Mouse (Mus musculus): ENCODE results near the gene Mef2b. TPM values are rescaled to one million over a fixed set of nuclear protein-coding genes. Genes with fewer than 3 reads are reported as not detected.

The Mef2b gene
- polyA plus RNA-seq, 1 experiment, result 3.5 TPM

- no peak for DNase-seq
- Histone ChIP-seq H3K27ac (ENCODE audit: control insufficient read depth, insufficient read depth, low read length) (no peak overlapping the region), H3K4me1 (replicated peaks; ENCODE audit: control insufficient read depth, insufficient read depth, low read length) (no peaks in the 10 kb centered on the region), H3K27me3 (ENCODE audit: control insufficient read depth, insufficient read depth, low read length) (no peaks in the 10 kb centered on the region), H3K4me3 (ENCODE audit: control insufficient read depth, insufficient read depth, low read length) (no peak overlapping the region), H3K36me3 (ENCODE audit: control insufficient read depth, insufficient read depth, low read length) (no peaks in the 10 kb centered on the region)
- WGBS, result 99% methylated on average over 3 of the region's 3 CpGs
- TF ChIP-seq CTCF (IDR thresholded peaks at IDR 0.05; ENCODE audit: borderline replicate concordance, control insufficient read depth, extremely low read depth, insufficient read depth, low read length, poor library complexity) (no peak), POLR2A (IDR thresholded peaks at IDR 0.05; ENCODE audit: control insufficient read depth, extremely low read depth, insufficient read depth, low read length, poor library complexity) (no peak)
Measured at GRCm38 (mm10) chr8:70194191-70194590, 54.7 kb downstream of the Mef2b start.

DNA sequence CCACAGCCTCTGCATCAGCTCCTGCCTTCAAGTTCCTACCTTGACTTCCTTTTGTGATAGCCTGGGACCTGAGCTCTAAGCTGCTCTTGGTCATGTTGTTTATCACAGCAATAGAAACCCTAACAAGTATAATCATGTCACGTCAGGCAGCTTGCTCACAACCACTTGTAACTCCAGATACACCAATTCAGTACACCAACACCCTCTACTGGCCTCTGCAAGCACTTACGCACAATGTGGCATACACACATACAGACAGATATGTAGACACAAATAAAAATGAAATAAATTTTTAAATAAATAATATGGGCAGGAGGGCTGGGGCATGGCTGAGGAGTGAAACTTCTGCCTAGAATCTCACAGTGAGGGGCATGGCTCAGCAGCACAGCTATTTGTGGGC is 56.3 kb downstream of the Mef2b start:
- no peaks in the 10 kb centered on the region for H3K36me3 ChIP-seq (ENCODE audit: control insufficient read depth, insufficient read depth, low read length)
- H3K27me3 ChIP-seq (ENCODE audit: control insufficient read depth, insufficient read depth, low read length), result no peaks in the 10 kb centered on the region
- TF ChIP-seq CTCF (IDR thresholded peaks at IDR 0.05; ENCODE audit: borderline replicate concordance, control insufficient read depth, extremely low read depth, insufficient read depth, low read length, poor library complexity), result no peak
- no peak for TF ChIP-seq POLR2A (IDR thresholded peaks at IDR 0.05; ENCODE audit: control insufficient read depth, extremely low read depth, insufficient read depth, low read length, poor library complexity)
- no peak overlapping the region for H3K27ac ChIP-seq (ENCODE audit: control insufficient read depth, insufficient read depth, low read length)
- DNase-seq, result no peak
- 96% methylated on average over 2 of the region's 2 CpGs for WGBS
- no peak overlapping the region for H3K4me3 ChIP-seq (ENCODE audit: control insufficient read depth, insufficient read depth, low read length)
- no peaks in the 10 kb centered on the region for H3K4me1 ChIP-seq (replicated peaks; ENCODE audit: control insufficient read depth, insufficient read depth, low read length)

GRCm38 (mm10) chr8:70197603-70198002 is 58.1 kb downstream of the Mef2b start:
- Histone ChIP-seq H3K27me3 (ENCODE audit: control insufficient read depth, insufficient read depth, low read length) (no peaks in the 10 kb centered on the region), H3K4me1 (replicated peaks; ENCODE audit: control insufficient read depth, insufficient read depth, low read length) (no peaks in the 10 kb centered on the region), H3K4me3 (ENCODE audit: control insufficient read depth, insufficient read depth, low read length) (no peak overlapping the region), H3K27ac (ENCODE audit: control insufficient read depth, insufficient read depth, low read length) (no peak overlapping the region), H3K36me3 (ENCODE audit: control insufficient read depth, insufficient read depth, low read length) (no peaks in the 10 kb centered on the region)
- TF ChIP-seq CTCF (IDR thresholded peaks at IDR 0.05; ENCODE audit: borderline replicate concordance, control insufficient read depth, extremely low read depth, insufficient read depth, low read length, poor library complexity) (no peak), POLR2A (IDR thresholded peaks at IDR 0.05; ENCODE audit: control insufficient read depth, extremely low read depth, insufficient read depth, low read length, poor library complexity) (no peak)
- no peak for DNase-seq
- WGBS, result 95% methylated on average over 7 of the region's 7 CpGs

DNA sequence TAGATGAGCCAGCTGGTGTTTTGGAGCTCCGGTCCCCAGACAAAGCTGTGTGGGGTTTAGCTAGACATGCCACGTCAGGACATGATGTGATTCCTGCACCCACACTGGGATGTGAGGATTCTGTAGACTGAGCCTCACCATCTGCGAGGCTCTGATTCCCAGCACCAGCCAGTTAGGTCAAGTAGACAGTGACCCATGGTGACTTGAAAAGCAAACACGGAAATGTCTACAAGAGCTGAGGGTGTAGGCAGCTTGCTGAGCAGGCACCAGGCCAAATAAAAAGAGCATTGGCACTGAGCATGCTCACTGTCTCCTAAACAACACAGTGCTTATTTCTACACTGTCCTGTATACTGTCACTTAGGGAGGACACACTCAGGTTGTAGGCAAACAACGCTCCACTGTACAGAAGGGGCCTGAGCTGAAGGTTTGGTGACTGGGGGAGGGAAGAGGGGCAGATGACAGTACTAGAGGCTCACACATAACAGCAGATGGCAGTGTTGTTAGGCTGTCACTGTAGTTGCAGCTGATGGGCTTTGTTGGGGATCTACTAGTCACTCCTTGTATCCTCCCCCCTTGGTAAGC is 60.7 kb downstream of the Mef2b start:
- TF ChIP-seq POLR2A (IDR thresholded peaks at IDR 0.05; ENCODE audit: control insufficient read depth, extremely low read depth, insufficient read depth, low read length, poor library complexity), result no peak
- no peak for TF ChIP-seq CTCF (IDR thresholded peaks at IDR 0.05; ENCODE audit: borderline replicate concordance, control insufficient read depth, extremely low read depth, insufficient read depth, low read length, poor library complexity)
- WGBS, result 89% methylated on average over 5 of the region's 5 CpGs
- Histone ChIP-seq H3K4me1 (replicated peaks; ENCODE audit: control insufficient read depth, insufficient read depth, low read length) (no peaks in the 10 kb centered on the region), H3K27me3 (ENCODE audit: control insufficient read depth, insufficient read depth, low read length) (no peaks in the 10 kb centered on the region), H3K27ac (ENCODE audit: control insufficient read depth, insufficient read depth, low read length) (no peak overlapping the region), H3K36me3 (ENCODE audit: control insufficient read depth, insufficient read depth, low read length) (no peaks in the 10 kb centered on the region), H3K4me3 (ENCODE audit: control insufficient read depth, insufficient read depth, low read length) (no peak overlapping the region)
- DNase-seq, result peak; percentile 24

DNA sequence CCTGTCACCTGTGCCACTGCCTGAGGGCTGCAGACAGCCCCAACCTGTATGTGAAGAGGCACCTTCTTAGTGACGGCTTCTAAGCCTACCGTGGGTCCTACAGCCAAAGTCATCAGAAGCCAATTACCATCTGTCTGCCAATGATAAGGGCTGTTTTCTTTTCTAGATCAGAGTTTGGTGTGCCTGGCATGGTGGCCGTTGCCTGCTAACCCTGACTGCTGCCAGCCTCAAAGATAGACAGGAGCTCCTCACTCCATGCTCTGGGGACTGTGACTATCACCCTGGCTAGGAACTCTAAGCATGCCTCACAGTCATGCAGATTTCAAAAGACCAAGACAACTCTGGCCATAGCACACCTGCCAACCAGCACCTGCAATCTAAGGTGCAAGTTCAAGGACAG is 61.9 kb downstream of the Mef2b start:
- H3K4me3 ChIP-seq (ENCODE audit: control insufficient read depth, insufficient read depth, low read length), result no peak overlapping the region
- H3K4me1 ChIP-seq (replicated peaks; ENCODE audit: control insufficient read depth, insufficient read depth, low read length), result no peaks in the 10 kb centered on the region
- no peaks in the 10 kb centered on the region for H3K36me3 ChIP-seq (ENCODE audit: control insufficient read depth, insufficient read depth, low read length)
- H3K27ac ChIP-seq (ENCODE audit: control insufficient read depth, insufficient read depth, low read length), result no peak overlapping the region
- TF ChIP-seq POLR2A (IDR thresholded peaks at IDR 0.05; ENCODE audit: control insufficient read depth, extremely low read depth, insufficient read depth, low read length, poor library complexity) (no peak), CTCF (IDR thresholded peaks at IDR 0.05; ENCODE audit: borderline replicate concordance, control insufficient read depth, extremely low read depth, insufficient read depth, low read length, poor library complexity) (no peak)
- H3K27me3 ChIP-seq (ENCODE audit: control insufficient read depth, insufficient read depth, low read length), result no peaks in the 10 kb centered on the region
- no peak for DNase-seq
- 95% methylated on average over 3 of the region's 3 CpGs for WGBS

DNA sequence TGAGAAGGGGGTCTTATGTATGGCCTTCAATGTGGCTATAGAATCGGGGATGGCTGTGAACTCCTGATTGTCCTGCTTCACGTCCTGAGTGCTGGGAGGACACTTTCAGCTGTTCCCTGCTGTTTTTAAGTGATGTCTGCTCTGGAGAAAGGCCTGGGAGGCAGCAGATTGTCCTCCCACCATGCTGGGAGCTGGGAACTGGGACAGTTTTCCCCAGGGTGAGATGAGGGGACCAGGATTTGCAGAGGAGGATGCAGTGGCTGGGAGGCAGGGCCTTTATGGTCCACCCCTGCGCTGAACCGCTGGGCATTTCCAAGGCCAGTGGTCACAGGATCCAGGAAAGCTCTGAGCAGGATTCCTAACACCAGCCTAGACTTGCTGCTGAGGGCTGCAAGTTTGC is 63.6 kb downstream of the Mef2b start:
- WGBS, result 93% methylated on average over 4 of the region's 4 CpGs
- DNase-seq, result no peak
- Histone ChIP-seq H3K27ac (ENCODE audit: control insufficient read depth, insufficient read depth, low read length) (no peak overlapping the region), H3K4me3 (ENCODE audit: control insufficient read depth, insufficient read depth, low read length) (no peak overlapping the region), H3K36me3 (ENCODE audit: control insufficient read depth, insufficient read depth, low read length) (no peaks in the 10 kb centered on the region), H3K27me3 (ENCODE audit: control insufficient read depth, insufficient read depth, low read length) (no peaks in the 10 kb centered on the region), H3K4me1 (replicated peaks; ENCODE audit: control insufficient read depth, insufficient read depth, low read length) (no peaks in the 10 kb centered on the region)
- TF ChIP-seq POLR2A (IDR thresholded peaks at IDR 0.05; ENCODE audit: control insufficient read depth, extremely low read depth, insufficient read depth, low read length, poor library complexity) (no peak), CTCF (IDR thresholded peaks at IDR 0.05; ENCODE audit: borderline replicate concordance, control insufficient read depth, extremely low read depth, insufficient read depth, low read length, poor library complexity) (no peak)

- Histone ChIP-seq H3K4me3 (ENCODE audit: control insufficient read depth, insufficient read depth, low read length) (no peak overlapping the region), H3K36me3 (ENCODE audit: control insufficient read depth, insufficient read depth, low read length) (no peaks in the 10 kb centered on the region), H3K4me1 (replicated peaks; ENCODE audit: control insufficient read depth, insufficient read depth, low read length) (no peaks in the 10 kb centered on the region), H3K27me3 (ENCODE audit: control insufficient read depth, insufficient read depth, low read length) (no peaks in the 10 kb centered on the region), H3K27ac (ENCODE audit: control insufficient read depth, insufficient read depth, low read length) (no peak overlapping the region)
- TF ChIP-seq POLR2A (IDR thresholded peaks at IDR 0.05; ENCODE audit: control insufficient read depth, extremely low read depth, insufficient read depth, low read length, poor library complexity), result no peak
- TF ChIP-seq CTCF (IDR thresholded peaks at IDR 0.05; ENCODE audit: borderline replicate concordance, control insufficient read depth, extremely low read depth, insufficient read depth, low read length, poor library complexity), result no peak
- no peak for DNase-seq
- 76% methylated on average over 1 of the region's 1 CpGs for WGBS
Measured at GRCm38 (mm10) chr8:70204757-70205156, 65.2 kb downstream of the Mef2b start.
